Mouse (Mus musculus) spleen, adult 2 months (tissue): ENCODE data around the gene Postn.

Experiments used
- CTCF ChIP-seq: fragments of 200-500 bp; IDR thresholded peaks from 2 replicates; pipeline ENCODE4 v1.5.1; 2011; ENCODE audit warnings: mild to moderate bottlenecking, inconsistent platforms; ENCODE audit not compliant: insufficient read depth, insufficient read length, insufficient replicate concordance; ENCODE audit errors: extremely low read depth
- POLR2A ChIP-seq: fragments of 200-500 bp; IDR thresholded peaks from 2 replicates; pipeline ENCODE4 v1.6.1; 2011; ENCODE audit warnings: low read depth, low read length, inconsistent platforms

GRCm38 (mm10) chr3:54352891-54353652, 7.8 kb upstream of the Postn start:
- TF ChIP-seq CTCF (peak; percentile 72; the same call in 1 of the 2 replicates), POLR2A (no peak)
